Mouse (Mus musculus) neural tube, embryonic 13.5 days (tissue): ENCODE measurements around the gene Jak1. TPM values are rescaled to one million over a fixed set of nuclear protein-coding genes. Genes with fewer than 3 reads are reported as not detected.

ENCODE experiments used
- ATAC-seq: fragments of 200-750 bp; cut with Nextera tagmentation; 2 replicates; pipeline ENCODE4 v1.8.0; 2017; ENCODE audit warnings: low read depth, mild to moderate bottlenecking, moderate TSS enrichment, moderate library complexity
- H3K27ac ChIP-seq: fragments of 300-500 bp; sonication (generic); replicated peaks from 2 replicates; pipeline ENCODE4 v1.5.1; 2015; ENCODE audit warnings: moderate library complexity, mild to moderate bottlenecking, inconsistent platforms
- H3K27me3 ChIP-seq: fragments of 300-500 bp; sonication (generic); 2 replicates; pipeline ENCODE4 v1.6.1; 2015; ENCODE audit warnings: mild to moderate bottlenecking, inconsistent platforms
- H3K36me3 ChIP-seq: fragments of 300-500 bp; sonication (generic); 2 replicates; pipeline ENCODE4 v1.6.1; 2015; ENCODE audit warnings: mild to moderate bottlenecking, inconsistent platforms
- H3K4me1 ChIP-seq: fragments of 300-500 bp; sonication (generic); replicated peaks from 2 replicates; pipeline ENCODE4 v1.6.1; 2015; ENCODE audit warnings: inconsistent platforms
- H3K4me2 ChIP-seq: fragments of 300-500 bp; sonication (generic); 2 replicates; pipeline ENCODE4 v1.6.1; 2015; ENCODE audit warnings: inconsistent platforms, mild to moderate bottlenecking, moderate library complexity
- H3K4me3 ChIP-seq: fragments of 300-500 bp; sonication (generic); 2 replicates; pipeline ENCODE4 v1.5.1; 2015; ENCODE audit warnings: mild to moderate bottlenecking, inconsistent platforms
- H3K9ac ChIP-seq: fragments of 300-500 bp; sonication (generic); 2 replicates; pipeline ENCODE4 v1.6.1; 2015; ENCODE audit warnings: moderate library complexity, mild to moderate bottlenecking, inconsistent platforms
- H3K9me3 ChIP-seq: fragments of 300-500 bp; sonication (generic); 2 replicates; pipeline ENCODE4 v1.6.1; 2016; ENCODE audit warnings: inconsistent platforms
- WGBS: fragments of 180-500 bp; shearing (Covaris S2); methylation state at CpG from one replicate; pipeline ENCODE4 v1.1.7; 2015; 5-methylcytosine and 5-hydroxymethylcytosine counted together
- polyA plus RNA-seq: library from polyadenylated mRNA; unstranded; fragments of >200 nt; fragmentation: Nextera tagmentation; extraction: Ambion mirVana; gene quantifications from 2 replicates; pipeline ENCODE4 v1.2.1, GENCODE M21; 2015

The Jak1 gene
- 68.7 and 74.6 TPM in 2 replicates for polyA plus RNA-seq

DNA sequence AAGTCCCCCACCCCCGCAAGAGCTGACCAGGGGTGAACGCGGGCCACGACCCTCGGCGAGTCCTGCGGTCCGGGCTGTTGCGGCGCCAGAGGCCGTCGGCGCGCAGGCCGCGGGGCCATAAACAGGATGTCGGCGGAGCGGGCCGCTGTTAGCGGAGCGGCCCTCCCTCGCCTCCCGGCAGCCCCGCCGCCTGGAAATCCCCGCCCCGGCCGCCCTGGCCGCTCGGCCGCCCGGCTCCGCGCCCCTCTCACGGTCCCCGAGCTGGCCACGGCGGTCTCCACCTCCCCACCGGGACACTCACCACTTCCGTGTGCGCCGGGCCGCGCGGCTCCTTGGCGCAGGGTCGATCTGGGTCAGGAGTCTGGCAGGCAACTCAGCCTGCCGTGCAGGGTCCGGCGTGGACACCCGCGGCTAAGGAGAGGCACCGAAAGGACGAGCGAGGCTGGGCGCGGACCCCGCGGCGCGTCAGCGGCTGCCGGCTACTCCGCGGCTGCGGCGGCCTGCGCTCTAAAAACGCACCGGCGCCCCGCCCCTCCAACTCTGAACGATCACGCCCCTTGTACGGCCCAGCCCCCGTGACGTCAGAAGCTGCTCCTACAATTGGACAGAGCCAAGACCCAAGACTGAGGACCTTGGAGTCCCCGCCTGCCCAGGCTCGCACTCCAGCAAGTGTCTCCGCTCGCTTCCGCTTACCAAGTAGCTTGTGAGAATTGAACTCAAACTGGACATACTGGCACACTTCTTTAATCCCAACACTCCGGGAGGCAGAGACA is at the start of gene Jak1:
Jak1 (minus strand) TSS at position 542 of the 773 bp plus-strand sequence.
- peak within 1 kb of the TSS; percentile 93 for H3K9ac ChIP-seq
- peak within 1 kb of the TSS; percentile 79 for H3K27ac ChIP-seq
- ATAC-seq: peak; percentile 98
- peak within 1 kb of the TSS; percentile 72 for H3K4me2 ChIP-seq
- peaks cover 9% of the 10 kb centered on the region for H3K4me1 ChIP-seq
- peaks cover 6% of the 10 kb centered on the region; the same call in 1 of the 2 replicates for H3K27me3 ChIP-seq
- WGBS: under 1% methylated on average over 82 of the region's 84 CpGs
- H3K9me3 ChIP-seq: no peaks in the 10 kb centered on the region
- peak within 1 kb of the TSS; percentile 93 for H3K4me3 ChIP-seq
- H3K36me3 ChIP-seq: no peaks in the 10 kb centered on the region

DNA sequence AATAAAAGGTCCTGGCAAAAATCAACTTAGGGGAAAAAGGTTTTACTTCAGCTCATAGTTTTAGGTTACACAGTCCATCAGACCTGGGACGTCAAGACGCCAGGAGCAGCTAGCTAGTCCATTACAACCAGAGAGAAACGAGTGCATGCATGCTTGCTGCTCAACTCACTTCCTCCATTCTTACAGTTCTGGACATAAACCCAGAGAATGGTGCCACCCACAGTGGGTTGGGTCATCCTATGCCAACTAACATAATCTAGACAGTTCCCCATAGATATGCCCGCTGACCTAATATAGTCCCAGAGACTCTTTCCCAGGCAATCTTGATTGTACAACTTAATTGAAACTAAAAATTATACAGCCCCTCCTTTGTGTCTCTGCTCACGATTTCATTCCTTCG is 47.0 kb upstream of the Jak1 start:
- Histone ChIP-seq H3K4me3 (no peak overlapping the region), H3K4me1 (0 out of 2 replicates have a peak, but pooled peaks cover under 1% of the 10 kb centered on the region), H3K9ac (no peak overlapping the region), H3K27ac (no peak overlapping the region), H3K4me2 (no peak overlapping the region), H3K36me3 (no peaks in the 10 kb centered on the region), H3K9me3 (no peaks in the 10 kb centered on the region), H3K27me3 (peaks cover 24% of the 10 kb centered on the region)
- 85% methylated on average over 6 of the region's 6 CpGs for WGBS
- no peak for ATAC-seq

DNA sequence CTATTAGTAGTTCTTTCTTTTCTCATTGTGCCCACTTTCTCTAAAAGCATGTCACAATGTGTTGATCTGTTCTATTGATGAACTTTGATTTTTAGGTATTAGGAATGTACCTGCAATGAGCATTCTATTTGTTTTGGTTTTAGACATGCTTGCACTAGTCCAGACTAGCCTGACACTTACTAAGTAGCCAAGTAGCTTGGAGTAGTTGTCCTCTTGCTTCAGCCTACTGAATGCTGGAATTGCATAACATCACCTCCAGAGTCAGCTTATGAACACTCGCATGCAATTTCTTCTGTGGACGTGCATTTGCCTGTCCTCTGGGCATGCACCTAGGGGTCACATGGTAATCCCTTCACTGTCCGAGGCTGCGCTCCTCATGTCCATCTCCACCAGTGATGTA is 43.1 kb upstream of the Jak1 start:
- ATAC-seq: no peak
- 92% methylated on average over 4 of the region's 4 CpGs for WGBS

DNA sequence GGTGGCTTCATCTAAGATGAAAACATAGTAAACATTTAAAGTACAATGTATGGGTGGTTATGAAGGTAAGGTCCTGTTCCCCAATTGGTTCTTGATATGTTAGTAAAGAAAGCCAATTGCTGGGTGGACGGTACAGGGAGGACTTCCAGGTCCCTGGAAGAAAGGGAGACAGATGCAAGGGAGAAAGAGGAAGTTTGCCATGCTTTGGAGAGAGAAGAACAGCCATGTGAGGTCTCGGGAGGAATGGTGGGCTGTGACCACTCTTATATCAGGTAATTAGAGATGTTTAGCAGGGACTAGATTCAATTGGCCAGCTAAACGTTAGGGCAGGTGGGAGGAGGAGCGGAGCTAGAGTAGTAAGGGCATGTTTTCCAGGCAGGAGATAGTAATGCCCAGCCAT is 42.2 kb upstream of the Jak1 start:
- no peak overlapping the region for H3K9ac ChIP-seq
- H3K27me3 ChIP-seq: peaks cover 38% of the 10 kb centered on the region
- no peak overlapping the region for H3K27ac ChIP-seq
- 75% methylated on average over 4 of the region's 4 CpGs for WGBS
- no peak overlapping the region for H3K4me2 ChIP-seq
- no peak overlapping the region for H3K4me3 ChIP-seq
- no peaks in the 10 kb centered on the region for H3K9me3 ChIP-seq
- no peaks in the 10 kb centered on the region for H3K36me3 ChIP-seq
- H3K4me1 ChIP-seq: peaks cover 14% of the 10 kb centered on the region
- no peak for ATAC-seq

More for the DNA sequence above, 43.1 kb upstream of the Jak1 start:
- Histone ChIP-seq H3K4me3 (no peak overlapping the region), H3K4me1 (peaks cover 14% of the 10 kb centered on the region), H3K9me3 (no peaks in the 10 kb centered on the region), H3K27ac (no peak overlapping the region), H3K27me3 (peaks cover 35% of the 10 kb centered on the region), H3K36me3 (no peaks in the 10 kb centered on the region), H3K4me2 (no peak overlapping the region), H3K9ac (no peak overlapping the region)

DNA sequence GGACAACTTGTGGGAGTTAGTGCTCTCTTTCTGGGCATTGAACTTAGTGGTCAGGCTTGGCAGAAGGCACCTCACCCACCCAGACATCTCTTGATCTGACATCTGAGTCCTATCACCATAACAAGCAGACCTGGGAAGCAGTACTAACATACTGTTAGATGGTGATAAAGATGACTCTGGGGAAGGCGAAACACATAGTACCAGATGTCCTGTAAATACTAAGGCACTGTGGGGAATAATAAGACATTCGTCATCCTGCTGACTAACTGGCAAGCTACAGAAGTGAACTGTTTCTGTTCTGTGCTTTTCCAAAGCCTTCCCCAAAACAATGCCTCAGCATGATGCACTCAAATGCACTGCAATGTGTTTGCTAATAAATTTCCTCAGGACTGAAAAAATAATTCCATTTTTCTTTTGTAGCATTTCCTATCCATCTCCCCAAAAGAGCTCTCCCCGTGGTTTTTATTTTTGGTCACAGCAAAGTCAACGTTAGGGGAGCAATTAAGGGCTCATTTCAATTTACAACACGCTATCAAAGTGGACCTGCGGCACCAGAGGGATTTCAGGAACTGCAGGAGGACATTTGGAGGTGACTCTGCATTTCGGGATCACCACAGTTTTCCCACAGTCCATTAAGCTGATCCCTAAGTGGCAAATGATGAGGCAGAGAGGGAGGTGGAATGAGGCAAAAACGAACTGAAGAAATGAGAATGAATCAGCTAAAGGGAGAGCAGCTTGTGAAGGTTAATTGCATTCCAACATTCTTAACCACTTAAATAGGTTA is 41.2 kb upstream of the Jak1 start:
- no peaks in the 10 kb centered on the region for H3K36me3 ChIP-seq
- H3K4me3 ChIP-seq: no peak overlapping the region
- H3K27ac ChIP-seq: no peak overlapping the region
- H3K9me3 ChIP-seq: no peaks in the 10 kb centered on the region
- peaks cover 18% of the 10 kb centered on the region for H3K4me1 ChIP-seq
- H3K4me2 ChIP-seq: no peak overlapping the region
- ATAC-seq: peak; percentile 91
- WGBS: 8% methylated on average over 8 of the region's 8 CpGs
- H3K9ac ChIP-seq: no peak overlapping the region
- H3K27me3 ChIP-seq: peaks cover 32% of the 10 kb centered on the region

DNA sequence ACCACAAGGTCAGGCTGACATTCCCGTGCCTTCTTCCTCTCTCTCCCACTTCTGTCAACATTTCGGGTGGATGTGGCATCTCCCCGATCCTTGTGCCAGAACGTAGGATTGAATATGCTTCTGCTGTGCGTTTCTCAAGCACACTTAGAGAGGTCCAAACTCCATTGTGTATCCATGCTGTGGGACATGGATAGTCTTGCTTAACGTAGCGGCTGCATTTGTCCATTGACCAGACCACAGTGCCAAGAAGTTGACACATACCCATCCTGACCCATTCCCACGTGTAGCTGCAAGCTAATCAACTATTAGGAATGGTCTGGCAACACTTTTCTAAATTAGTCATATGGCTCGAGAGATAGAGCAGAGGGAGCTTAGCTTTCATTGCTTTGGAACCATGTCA is 40.0 kb upstream of the Jak1 start:
- H3K36me3 ChIP-seq: no peaks in the 10 kb centered on the region
- H3K4me1 ChIP-seq: peaks cover 18% of the 10 kb centered on the region
- no peak overlapping the region for H3K4me3 ChIP-seq
- no peak overlapping the region for H3K9ac ChIP-seq
- peaks cover 42% of the 10 kb centered on the region for H3K27me3 ChIP-seq
- no peak for ATAC-seq
- H3K4me2 ChIP-seq: no peak overlapping the region
- WGBS: 86% methylated on average over 9 of the region's 9 CpGs
- H3K27ac ChIP-seq: no peak overlapping the region
- no peaks in the 10 kb centered on the region for H3K9me3 ChIP-seq

DNA sequence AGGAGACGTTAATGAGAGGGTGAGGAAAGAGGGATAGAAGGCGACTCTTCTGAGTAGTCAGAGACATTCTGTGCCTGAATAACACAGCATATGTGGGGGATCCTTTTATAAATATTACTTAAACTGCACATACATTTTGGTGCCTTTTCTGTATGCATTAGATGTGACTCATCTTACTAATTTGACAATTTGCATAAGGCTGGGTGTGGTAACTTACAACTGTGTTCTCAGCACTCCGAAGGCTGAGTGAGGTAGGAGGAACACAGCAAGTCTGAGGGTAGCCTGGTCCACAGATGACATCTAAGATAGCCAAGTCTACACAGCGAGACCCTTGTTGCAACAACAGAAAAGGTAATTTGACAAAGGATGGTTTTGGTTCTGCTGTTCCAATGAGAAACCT is 39.0 kb upstream of the Jak1 start:
- H3K4me2 ChIP-seq: no peak overlapping the region
- peaks cover 18% of the 10 kb centered on the region for H3K4me1 ChIP-seq
- H3K9ac ChIP-seq: no peak overlapping the region
- H3K27me3 ChIP-seq: peaks cover 37% of the 10 kb centered on the region
- H3K27ac ChIP-seq: no peak overlapping the region
- ATAC-seq: no peak
- no peaks in the 10 kb centered on the region for H3K9me3 ChIP-seq
- 87% methylated on average over 4 of the region's 4 CpGs for whole genome bisulfite sequencing
- H3K36me3 ChIP-seq: no peaks in the 10 kb centered on the region
- no peak overlapping the region for H3K4me3 ChIP-seq

DNA sequence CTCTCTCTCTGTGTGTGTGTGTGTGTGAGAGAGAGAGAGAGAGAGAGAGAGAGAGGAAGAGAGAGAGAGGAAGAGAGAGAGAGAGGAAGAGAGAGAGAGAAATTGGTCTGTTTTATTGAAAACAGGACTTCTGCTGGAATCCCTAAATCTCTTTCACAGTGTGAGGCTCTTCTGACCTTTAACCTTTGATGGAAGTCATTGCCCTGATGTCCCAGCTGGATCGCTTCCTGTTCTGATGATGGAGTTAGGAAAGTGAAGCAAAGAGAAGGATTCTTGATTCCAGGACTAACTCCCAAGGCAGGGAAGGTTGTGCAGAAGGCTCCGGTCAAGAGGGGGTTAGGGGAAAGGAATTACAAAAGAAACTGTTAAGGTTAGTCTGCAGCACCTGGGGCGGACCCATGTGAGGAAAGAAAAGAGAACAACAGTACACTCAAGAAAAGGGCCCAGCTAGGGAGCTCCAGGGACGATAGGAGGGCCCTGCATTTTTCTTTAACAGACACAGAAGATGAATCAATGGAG is 35.4 kb upstream of the Jak1 start:
- no peak overlapping the region for H3K27ac ChIP-seq
- WGBS: 67% methylated on average over 4 of the region's 4 CpGs
- peaks cover 47% of the 10 kb centered on the region for H3K27me3 ChIP-seq
- no peak overlapping the region for H3K4me2 ChIP-seq
- no peak overlapping the region for H3K9ac ChIP-seq
- H3K4me3 ChIP-seq: no peak overlapping the region
- H3K9me3 ChIP-seq: no peaks in the 10 kb centered on the region
- 0 out of 2 replicates have a peak, but pooled peaks cover 3% of the 10 kb centered on the region for H3K4me1 ChIP-seq
- ATAC-seq: no peak
- no peaks in the 10 kb centered on the region for H3K36me3 ChIP-seq

DNA sequence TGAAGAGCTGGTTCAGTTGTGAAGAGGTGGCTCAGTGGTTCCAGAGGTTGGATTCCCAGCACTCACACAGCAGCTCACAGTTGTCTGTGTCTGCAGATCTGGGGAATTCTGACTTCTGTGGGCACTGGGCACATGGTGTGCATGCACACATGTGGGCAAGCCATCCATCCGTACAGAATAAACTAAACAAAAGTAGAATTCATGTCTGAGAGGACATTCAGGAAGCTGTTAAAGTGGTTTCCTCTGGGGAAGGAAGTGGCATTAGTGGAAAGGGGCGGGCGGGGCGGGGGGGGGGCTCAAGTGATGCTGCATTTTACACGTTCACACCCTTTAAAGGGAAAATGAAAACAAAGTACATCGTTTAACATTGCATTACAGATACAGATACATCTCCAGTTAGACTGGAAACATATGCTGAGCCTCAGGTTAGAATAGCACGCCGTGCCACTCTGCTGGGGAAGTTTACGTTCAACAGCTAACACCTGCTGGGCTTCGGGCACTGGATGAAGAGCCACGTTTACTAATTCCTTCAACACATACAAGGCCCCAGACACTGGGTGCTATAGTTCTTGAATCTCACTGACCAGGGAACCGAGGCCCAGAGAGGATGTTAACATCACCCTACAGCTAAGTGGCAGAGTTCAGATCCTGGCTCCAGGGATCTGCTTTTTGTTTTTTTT is 33.4 kb upstream of the Jak1 start:
- H3K4me1 ChIP-seq: peaks cover 6% of the 10 kb centered on the region; the same call in 1 of the 2 replicates
- 77% methylated on average over 12 of the region's 12 CpGs for WGBS
- H3K4me2 ChIP-seq: no peak overlapping the region
- no peak overlapping the region for H3K4me3 ChIP-seq
- H3K36me3 ChIP-seq: no peaks in the 10 kb centered on the region
- H3K27me3 ChIP-seq: peaks cover 57% of the 10 kb centered on the region
- H3K9ac ChIP-seq: no peak overlapping the region
- no peak overlapping the region for H3K27ac ChIP-seq
- no peaks in the 10 kb centered on the region for H3K9me3 ChIP-seq
- no peak for ATAC-seq

DNA sequence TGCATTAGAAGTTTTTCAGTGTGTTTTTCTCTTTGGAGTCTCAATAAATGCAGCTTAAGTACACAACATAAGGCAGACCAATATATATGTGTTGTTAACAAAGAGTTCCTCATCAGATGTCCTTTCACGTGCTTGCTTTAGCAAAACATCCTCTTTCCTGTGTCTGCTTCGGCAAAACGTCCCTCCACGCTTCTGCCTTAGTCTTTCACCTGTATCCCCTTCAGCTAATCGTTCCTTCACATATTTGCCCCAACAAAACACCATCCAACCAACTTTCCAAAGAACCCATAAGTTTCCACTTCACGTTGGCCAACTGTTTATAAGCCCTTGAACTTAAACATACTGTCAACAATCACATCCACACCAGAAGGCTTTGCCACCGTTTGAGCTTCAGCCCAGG is 31.8 kb upstream of the Jak1 start:
- Histone ChIP-seq H3K9me3 (no peaks in the 10 kb centered on the region), H3K36me3 (no peaks in the 10 kb centered on the region), H3K4me2 (no peak overlapping the region), H3K4me1 (peaks cover 22% of the 10 kb centered on the region), H3K27me3 (peaks cover 65% of the 10 kb centered on the region), H3K9ac (no peak overlapping the region), H3K4me3 (no peak overlapping the region), H3K27ac (no peak overlapping the region)
- 87% methylated on average over 7 of the region's 7 CpGs for WGBS
- no peak for ATAC-seq

DNA sequence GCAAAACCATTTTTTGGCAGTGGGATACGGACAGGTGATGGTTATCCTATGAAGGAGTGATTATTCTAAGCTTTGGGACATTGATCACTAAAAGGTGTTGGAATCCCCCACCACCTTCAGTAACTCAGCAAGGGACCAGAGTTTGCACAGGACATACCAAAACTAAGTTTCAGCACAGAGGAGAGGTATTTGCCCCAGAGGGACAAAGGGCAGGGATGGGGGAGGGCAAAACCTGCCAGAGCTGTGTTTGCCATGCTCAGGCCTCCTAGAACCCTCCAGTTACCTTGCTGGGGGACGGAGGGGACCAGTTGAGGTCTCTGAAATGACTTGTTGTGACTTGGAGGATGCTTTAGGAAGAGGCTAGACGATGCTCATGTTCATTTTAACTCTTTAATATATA is 30.7 kb upstream of the Jak1 start:
- Histone ChIP-seq H3K9me3 (no peaks in the 10 kb centered on the region), H3K4me2 (no peak overlapping the region), H3K9ac (no peak overlapping the region), H3K36me3 (no peaks in the 10 kb centered on the region), H3K4me1 (peaks cover 20% of the 10 kb centered on the region), H3K27me3 (peaks cover 67% of the 10 kb centered on the region), H3K4me3 (no peak overlapping the region), H3K27ac (no peak overlapping the region)
- WGBS: 73% methylated on average over 3 of the region's 3 CpGs
- ATAC-seq: no peak

DNA sequence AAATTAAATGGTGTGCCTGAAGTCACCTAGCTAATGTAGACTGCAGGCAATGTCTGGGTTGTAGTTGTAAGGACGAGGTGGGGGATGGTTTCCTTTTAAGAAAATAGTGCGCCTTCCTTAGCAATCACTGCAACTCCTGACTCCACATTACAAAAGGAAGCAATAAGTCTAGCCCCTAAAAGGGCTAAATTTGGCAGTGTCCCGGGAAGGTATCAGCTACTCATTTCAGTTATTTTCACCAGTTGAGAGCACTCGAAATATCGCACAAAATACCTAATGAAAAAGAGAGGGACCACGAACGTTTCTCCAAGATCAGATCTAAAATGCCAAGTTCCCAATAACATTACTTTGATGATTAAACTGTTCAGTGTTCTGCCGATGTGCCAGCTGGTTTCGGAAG is 28.6 kb upstream of the Jak1 start:
- H3K4me1 ChIP-seq: peaks cover 20% of the 10 kb centered on the region
- H3K27me3 ChIP-seq: peaks cover 76% of the 10 kb centered on the region
- 40% methylated on average over 9 of the region's 9 CpGs for WGBS
- H3K4me2 ChIP-seq: peak overlapping the region; percentile 69
- ATAC-seq: no peak; the same call in 1 of the 2 replicates
- H3K27ac ChIP-seq: no peak overlapping the region
- no peak overlapping the region for H3K4me3 ChIP-seq
- no peaks in the 10 kb centered on the region for H3K9me3 ChIP-seq
- H3K9ac ChIP-seq: no peak overlapping the region
- no peaks in the 10 kb centered on the region for H3K36me3 ChIP-seq
